12 mouse cellular contexts compared by ENCODE assay signal in genomic region chr5:136002751-136003151, GRCm38 (mm10). TPM values are rescaled to one million over a fixed set of nuclear protein-coding genes. Genes with fewer than 3 reads are reported as not detected.
DNase-seq lines count a peak whose midpoint lies in the region; ATAC-seq and TF ChIP-seq lines count a peak whose summit lies in the region.
"Had no signal": no experiment of that assay in that cellular context is flagged by ENCODE, and none has a peak within 500 bp of the region (broad histone marks: within the 10 kb centered on the region; RNA-seq: fewer than 3 reads in every experiment).

No protein-coding gene starts in this region.

- DNase-seq in hindbrain, embryonic 10.5 days (ENCODE audit: low spot score), result no peak
- peak; percentile 57 for DNase-seq in embryo, embryonic 10 days (ENCODE audit: low spot score)
- DNase-seq in cerebellum, adult 9-11 months, result no peak
- no peak for DNase-seq in adrenal gland, adult (ENCODE audit: inconsistent age in 2 of 2, low spot score in 1 of 2)
- DNase-seq: forebrain, postnatal 0 days; lung, postnatal 4 days had no signal

- 0 out of 2 replicates have a peak overlapping the region, but pooled peaks have one; percentile 29 for H3K27ac ChIP-seq in hindbrain, embryonic 10.5 days
- H3K27ac ChIP-seq in hindbrain, embryonic 16.5 days (ENCODE audit: low read depth, low read length), result no peak overlapping the region
- H3K27ac ChIP-seq in ES-Bruce4 (ENCODE audit: insufficient read depth, low read length), result peak overlapping the region; percentile 78
- H3K27ac ChIP-seq: intestine, embryonic 15.5 days; layer of hippocampus, adult 2 months had no signal

- no peak overlapping the region for H3K4me2 ChIP-seq in hindbrain, embryonic 16.5 days (ENCODE audit: low read length)
- H3K4me2 ChIP-seq in myocyte (ENCODE audit: low read depth), result peak overlapping the region; percentile 4
- H3K4me2 ChIP-seq: intestine, embryonic 15.5 days had no signal

- no peak overlapping the region for H3K9ac ChIP-seq in hindbrain, embryonic 16.5 days (ENCODE audit: low read depth, low read length)
- H3K9ac ChIP-seq in ES-Bruce4 (ENCODE audit: low read depth, poor library complexity, severe bottlenecking), result no peak overlapping the region
- H3K9ac ChIP-seq: forebrain, postnatal 0 days; intestine, embryonic 15.5 days had no signal

- no peak overlapping the region for H3ac ChIP-seq in myocyte (ENCODE audit: control insufficient read depth, insufficient read length)

- H3K9me3 ChIP-seq in hindbrain, embryonic 10.5 days, result no peaks in the 10 kb centered on the region
- H3K9me3 ChIP-seq in hindbrain, embryonic 16.5 days (ENCODE audit: control insufficient read depth, low read length), result no peaks in the 10 kb centered on the region; the same call in 1 of the 2 replicates
- H3K9me3 ChIP-seq in ES-Bruce4 (replicated peaks; ENCODE audit: control insufficient read depth, insufficient read depth, low read length, poor library complexity, severe bottlenecking), result peaks cover 7% of the 10 kb centered on the region; the same call in 1 of the 2 replicates
- H3K9me3 ChIP-seq: intestine, embryonic 15.5 days had no signal

- WGBS in hindbrain, embryonic 10.5 days, result 45% methylated on average over 3 of the region's 3 CpGs
- WGBS in hindbrain, embryonic 16.5 days, result 56% methylated on average over 3 of the region's 3 CpGs

- no peak for TF ChIP-seq EP300 in ES-Bruce4 (IDR thresholded peaks at IDR 0.05; ENCODE audit: insufficient read depth, low read depth, low read length)

- ATAC-seq in hindbrain, embryonic 16.5 days, result no peak
- ATAC-seq: forebrain, postnatal 0 days; intestine, embryonic 15.5 days had no signal

- peaks cover 11% of the 10 kb centered on the region for H3K4me1 ChIP-seq in hindbrain, embryonic 10.5 days (replicated peaks)
- no peaks in the 10 kb centered on the region for H3K4me1 ChIP-seq in hindbrain, embryonic 16.5 days (ENCODE audit: control insufficient read depth, insufficient read depth, low read depth, low read length)
- H3K4me1 ChIP-seq in ES-Bruce4 (ENCODE audit: control insufficient read depth, insufficient read depth, low read length), result peaks cover 2% of the 10 kb centered on the region
- H3K4me1 ChIP-seq: intestine, embryonic 15.5 days had no signal

- no peak overlapping the region for H3K4me3 ChIP-seq in hindbrain, embryonic 10.5 days
- no peak overlapping the region for H3K4me3 ChIP-seq in hindbrain, embryonic 16.5 days (ENCODE audit: low read length)
- no peak overlapping the region for H3K4me3 ChIP-seq in ES-Bruce4 (ENCODE audit: low read depth, low read length)
- H3K4me3 ChIP-seq in myocyte, result no peak overlapping the region
- H3K4me3 ChIP-seq: intestine, embryonic 15.5 days; layer of hippocampus, adult 2 months had no signal

- H3K79me2 ChIP-seq in myocyte (ENCODE audit: control insufficient read depth, insufficient read depth), result peaks cover 16% of the 10 kb centered on the region

- no peak for TF ChIP-seq POLR2A in ES-Bruce4 (IDR thresholded peaks at IDR 0.05; ENCODE audit: insufficient read depth, low read length)
- no peak for TF ChIP-seq POLR2A in myocyte (IDR thresholded peaks at IDR 0.05; ENCODE audit: insufficient read length, low read depth)

- H3K27me3 ChIP-seq in hindbrain, embryonic 10.5 days (ENCODE audit: insufficient read depth, poor library complexity, severe bottlenecking), result no peaks in the 10 kb centered on the region
- no peaks in the 10 kb centered on the region for H3K27me3 ChIP-seq in hindbrain, embryonic 16.5 days (replicated peaks; ENCODE audit: control insufficient read depth, insufficient read depth, low read length)
- H3K27me3 ChIP-seq in ES-Bruce4 (ENCODE audit: control insufficient read depth, insufficient read depth, low read length, poor library complexity, severe bottlenecking), result no peaks in the 10 kb centered on the region
- no peaks in the 10 kb centered on the region for H3K27me3 ChIP-seq in myocyte (ENCODE audit: control insufficient read depth, insufficient read depth, insufficient read length)
- H3K27me3 ChIP-seq: intestine, embryonic 15.5 days had no signal

- peaks cover 52% of the 10 kb centered on the region for H3K36me3 ChIP-seq in hindbrain, embryonic 10.5 days
- H3K36me3 ChIP-seq in hindbrain, embryonic 16.5 days (ENCODE audit: control insufficient read depth, insufficient read depth, low read length), result peaks cover 10% of the 10 kb centered on the region
- H3K36me3 ChIP-seq in ES-Bruce4 (ENCODE audit: control insufficient read depth, insufficient read depth, low read length, poor library complexity, severe bottlenecking) (peaks cover 3% of the 10 kb centered on the region; the same call in 1 of the 2 replicates), myocyte (ENCODE audit: control insufficient read depth, insufficient read depth) (peaks cover 10% of the 10 kb centered on the region)

- TF ChIP-seq CTCF in ES-Bruce4 (IDR thresholded peaks at IDR 0.05; ENCODE audit: low read depth, low read length), result no peak

TF ChIP-seq in myocyte, 11 proteins besides CTCF, POLR2A, EP300 and RAD21:
- TF ChIP-seq E2F4 (IDR thresholded peaks at IDR 0.05; ENCODE audit: insufficient read depth) (no peak), SRF (IDR thresholded peaks at IDR 0.05; ENCODE audit: control insufficient read depth, insufficient read length, low read depth) (no peak), MYOD1 (IDR thresholded peaks at IDR 0.05; ENCODE audit: control insufficient read depth in 1 of 3, insufficient read length in 2 of 3, low read depth in 2 of 3) (no peak), REST (IDR thresholded peaks at IDR 0.05; ENCODE audit: insufficient read depth, insufficient read length) (no peak), TCF3 (IDR thresholded peaks at IDR 0.05; ENCODE audit: insufficient read length, low read depth) (no peak), POLR2AphosphoS2 (IDR thresholded peaks at IDR 0.05; ENCODE audit: insufficient read length, low read depth) (no peak), MAX (IDR thresholded peaks at IDR 0.05; ENCODE audit: low read depth) (no peak), USF1 (IDR thresholded peaks at IDR 0.05; ENCODE audit: low read depth) (no peak), CEBPB (IDR thresholded peaks at IDR 0.05; ENCODE audit: insufficient read depth, poor library complexity, severe bottlenecking) (no peak), TCF12 (IDR thresholded peaks at IDR 0.05; ENCODE audit: insufficient read depth, poor library complexity, severe bottlenecking) (no peak), MYOG (IDR thresholded peaks at IDR 0.05; ENCODE audit: control insufficient read depth in 1 of 3, insufficient read depth in 1 of 3, insufficient read length in 2 of 3, low read depth in 2 of 3) (no peak)

RNA-seq across cellular contexts. Expression of gene Dtx2, which starts 8.2 kb away (rescaled TPM):
- 34.8 and 38.1 TPM in 2 replicates for polyA plus RNA-seq in hindbrain, embryonic 10.5 days (2016; fragmentation: Nextera tagmentation; extraction: Ambion mirVana)
- 22.9 and 28.6 TPM in 2 replicates for polyA plus RNA-seq in hindbrain, embryonic 16.5 days (2015; fragmentation: Nextera tagmentation; extraction: Ambion mirVana)
- polyA plus RNA-seq in ES-Bruce4 (2011; ENCODE audit: insufficient read depth, insufficient read length, low read depth, missing spikeins) (23.7 and 25.0 TPM in 2 replicates), myocyte (2012; fragmentation: generic; extraction: Trizol) (18.3 TPM)

RNA-seq across cellular contexts. Expression of gene Zp3, which starts 22.9 kb away (rescaled TPM):
- not detected in 2 replicates for polyA plus RNA-seq in hindbrain, embryonic 10.5 days (2016; fragmentation: Nextera tagmentation; extraction: Ambion mirVana)
- 0.15 TPM in 1 of 2 replicates, not detected in the other for polyA plus RNA-seq in hindbrain, embryonic 16.5 days (2015; fragmentation: Nextera tagmentation; extraction: Ambion mirVana)
- polyA plus RNA-seq in ES-Bruce4 (2011; ENCODE audit: insufficient read depth, insufficient read length, low read depth, missing spikeins) (2.0 and 2.4 TPM in 2 replicates), myocyte (2012; fragmentation: generic; extraction: Trizol) (0.11 TPM)
- polyA plus RNA-seq: gonadal fat pad, adult 2 months had no signal

RNA-seq across cellular contexts. Expression of gene Ssc4d, which starts 28.4 kb away (rescaled TPM):
- polyA plus RNA-seq in hindbrain, embryonic 10.5 days (2016; fragmentation: Nextera tagmentation; extraction: Ambion mirVana), result 1.3 and 1.6 TPM in 2 replicates
- 2.9 and 3.4 TPM in 2 replicates for polyA plus RNA-seq in hindbrain, embryonic 16.5 days (2015; fragmentation: Nextera tagmentation; extraction: Ambion mirVana)
- polyA plus RNA-seq in ES-Bruce4 (2011; ENCODE audit: insufficient read depth, insufficient read length, low read depth, missing spikeins) (6.3 and 9.5 TPM in 2 replicates), myocyte (2012; fragmentation: generic; extraction: Trizol) (2.4 TPM)

RNA-seq across cellular contexts. Expression of gene Upk3b, which starts 35.5 kb away (rescaled TPM):
- 0.09 and 0.26 TPM in 2 replicates for polyA plus RNA-seq in hindbrain, embryonic 10.5 days (2016; fragmentation: Nextera tagmentation; extraction: Ambion mirVana)
- polyA plus RNA-seq in hindbrain, embryonic 16.5 days (2015; fragmentation: Nextera tagmentation; extraction: Ambion mirVana), result 0.04 TPM in 1 of 2 replicates, not detected in the other
- polyA plus RNA-seq in ES-Bruce4 (2011; ENCODE audit: insufficient read depth, insufficient read length, low read depth, missing spikeins), result 0.34 and 0.38 TPM in 2 replicates
- not detected for polyA plus RNA-seq in myocyte (2012; fragmentation: generic; extraction: Trizol)
- polyA plus RNA-seq: forebrain, postnatal 0 days had no signal

RNA-seq across cellular contexts. Expression of gene Upk3bl, which starts 51.5 kb away (rescaled TPM):
- 1.1 and 1.8 TPM in 2 replicates for polyA plus RNA-seq in hindbrain, embryonic 10.5 days (2016; fragmentation: Nextera tagmentation; extraction: Ambion mirVana)
- 0.25 TPM in 1 of 2 replicates, not detected in the other for polyA plus RNA-seq in hindbrain, embryonic 16.5 days (2015; fragmentation: Nextera tagmentation; extraction: Ambion mirVana)
- polyA plus RNA-seq in ES-Bruce4 (2011; ENCODE audit: insufficient read depth, insufficient read length, low read depth, missing spikeins), result 2.7 and 3.7 TPM in 2 replicates
- not detected for polyA plus RNA-seq in myocyte (2012; fragmentation: generic; extraction: Trizol)
- polyA plus RNA-seq: forebrain, postnatal 0 days had no signal
